Mouse (Mus musculus) liver, embryonic 16.5 days (tissue): ENCODE measurements around the gene Rcc1l. TPM values are rescaled to one million over a fixed set of nuclear protein-coding genes. Genes with fewer than 3 reads are reported as not detected.

Experiments
- ATAC-seq: fragments of 200-750 bp; cut with Nextera tagmentation; 2 replicates; pipeline ENCODE4 v1.8.0; 2017; ENCODE audit warnings: low read depth, mild to moderate bottlenecking, moderate number of reproducible peaks, moderate library complexity
- H3K27ac ChIP-seq: fragments of 300-500 bp; sonication (generic); 2 replicates; pipeline ENCODE4 v1.5.1; 2014; ENCODE audit warnings: mild to moderate bottlenecking, low read length
- H3K27me3 ChIP-seq: fragments of 300-500 bp; sonication (generic); 2 replicates; pipeline ENCODE4 v1.6.1; 2014; ENCODE audit warnings: low read depth, low read length, mixed read lengths; ENCODE audit not compliant: control insufficient read depth, insufficient read depth
- H3K36me3 ChIP-seq: fragments of 300-500 bp; sonication (generic); 2 replicates; pipeline ENCODE4 v1.6.1; 2014; ENCODE audit warnings: mild to moderate bottlenecking; ENCODE audit not compliant: control insufficient read depth, insufficient read depth
- H3K4me1 ChIP-seq: fragments of 300-500 bp; sonication (generic); 2 replicates; pipeline ENCODE4 v1.6.1; 2014; ENCODE audit warnings: low read depth, low read length, mixed read lengths; ENCODE audit not compliant: control insufficient read depth
- H3K4me2 ChIP-seq: fragments of 300-500 bp; sonication (generic); 2 replicates; pipeline ENCODE4 v1.6.1; 2014; ENCODE audit warnings: low read depth, low read length, mixed read lengths
- H3K4me3 ChIP-seq: fragments of 300-500 bp; sonication (generic); 2 replicates; pipeline ENCODE4 v1.5.1; 2014; ENCODE audit warnings: low read depth, mild to moderate bottlenecking, low read length
- H3K9ac ChIP-seq: fragments of 300-500 bp; sonication (generic); 2 replicates; pipeline ENCODE4 v1.6.1; 2014; ENCODE audit warnings: low read depth, low read length
- H3K9me3 ChIP-seq: fragments of 300-500 bp; sonication (generic); replicated peaks from 2 replicates; pipeline ENCODE4 v1.6.1; 2016; ENCODE audit warnings: low read length; ENCODE audit not compliant: control insufficient read depth
- WGBS: fragments of 180-500 bp; shearing (Covaris S2); extraction: QIAGEN DNeasy Blood & Tissue Kit; methylation state at CpG from one replicate; pipeline ENCODE4 v1.1.7; 2014; ENCODE audit not compliant: insufficient replicate concordance; 5-methylcytosine and 5-hydroxymethylcytosine counted together
- polyA plus RNA-seq: library from polyadenylated mRNA; unstranded; fragments of >200 nt; fragmentation: Nextera tagmentation; extraction: Ambion mirVana; gene quantifications from 2 replicates; pipeline ENCODE4 v1.2.1, GENCODE M21; 2015

Rcc1l gene
- polyA plus RNA-seq, 1 experiment from 2014 or later = 10.0 TPM

DNA sequence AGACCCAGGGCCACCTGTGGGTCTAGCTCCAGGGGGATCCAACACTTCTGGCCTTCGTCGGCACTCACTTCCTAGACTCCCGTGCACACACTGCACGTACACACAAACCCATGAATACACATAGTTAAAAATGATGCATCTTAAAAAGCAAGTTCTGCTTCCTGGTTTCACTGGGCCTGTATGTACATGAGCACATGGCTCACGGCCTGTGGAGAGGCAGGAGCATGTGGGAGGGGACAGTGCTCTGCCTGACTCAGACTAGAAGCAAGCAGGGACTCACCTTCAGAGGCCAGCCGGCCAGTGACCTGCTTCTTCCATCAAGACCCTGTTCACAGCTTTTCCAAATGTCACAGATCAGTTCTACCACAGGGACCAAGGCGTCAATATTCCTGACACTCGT is 17.1 kb upstream of the Rcc1l start:
- WGBS = 72% methylated on average over 8 of the region's 8 CpGs
- no peaks in the 10 kb centered on the region for H3K9me3 ChIP-seq
- no peaks in the 10 kb centered on the region for H3K27me3 ChIP-seq
- H3K4me3 ChIP-seq = no peak overlapping the region
- H3K9ac ChIP-seq = no peak overlapping the region
- H3K4me2 ChIP-seq = no peak overlapping the region
- no peak overlapping the region for H3K27ac ChIP-seq
- ATAC-seq = no peak
- H3K4me1 ChIP-seq = no peaks in the 10 kb centered on the region
- H3K36me3 ChIP-seq = no peaks in the 10 kb centered on the region

DNA sequence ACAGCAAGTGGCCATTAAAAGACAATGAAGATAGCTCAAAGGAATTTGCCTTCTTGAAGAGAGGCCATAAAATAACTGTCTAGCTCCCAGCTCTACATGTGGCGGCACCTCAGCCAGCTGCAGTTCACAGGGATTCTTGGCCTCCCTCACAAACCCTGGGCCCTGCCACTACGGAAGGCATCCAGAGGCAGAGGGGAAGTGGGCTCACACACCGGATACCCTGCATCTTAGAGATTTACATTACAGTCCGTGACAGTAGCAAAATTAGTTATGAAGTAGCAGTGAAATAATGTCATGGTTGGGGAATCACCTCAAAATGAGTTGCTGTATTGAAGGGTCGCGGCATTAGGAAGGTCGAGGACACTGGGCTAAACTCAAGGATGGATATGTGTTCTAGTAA is 12.0 kb upstream of the Rcc1l start:
- Histone ChIP-seq H3K9ac (no peak overlapping the region), H3K36me3 (no peaks in the 10 kb centered on the region), H3K27me3 (no peaks in the 10 kb centered on the region), H3K4me3 (no peak overlapping the region), H3K27ac (no peak overlapping the region), H3K9me3 (no peaks in the 10 kb centered on the region), H3K4me2 (no peak overlapping the region), H3K4me1 (peaks cover 6% of the 10 kb centered on the region)
- no peak for ATAC-seq
- WGBS = 31% methylated on average over 7 of the region's 7 CpGs

GRCm38 (mm10) chr5:134186961-134187731 is 10.6 kb upstream of the Rcc1l start:
- peaks cover 20% of the 10 kb centered on the region for H3K4me1 ChIP-seq
- no peak overlapping the region for H3K27ac ChIP-seq
- no peak for ATAC-seq
- no peaks in the 10 kb centered on the region for H3K9me3 ChIP-seq
- 64% methylated on average over 4 of the region's 4 CpGs for WGBS
- no peak overlapping the region for H3K9ac ChIP-seq
- no peak overlapping the region for H3K4me3 ChIP-seq
- H3K36me3 ChIP-seq = no peaks in the 10 kb centered on the region
- no peaks in the 10 kb centered on the region for H3K27me3 ChIP-seq
- H3K4me2 ChIP-seq = no peak overlapping the region

DNA sequence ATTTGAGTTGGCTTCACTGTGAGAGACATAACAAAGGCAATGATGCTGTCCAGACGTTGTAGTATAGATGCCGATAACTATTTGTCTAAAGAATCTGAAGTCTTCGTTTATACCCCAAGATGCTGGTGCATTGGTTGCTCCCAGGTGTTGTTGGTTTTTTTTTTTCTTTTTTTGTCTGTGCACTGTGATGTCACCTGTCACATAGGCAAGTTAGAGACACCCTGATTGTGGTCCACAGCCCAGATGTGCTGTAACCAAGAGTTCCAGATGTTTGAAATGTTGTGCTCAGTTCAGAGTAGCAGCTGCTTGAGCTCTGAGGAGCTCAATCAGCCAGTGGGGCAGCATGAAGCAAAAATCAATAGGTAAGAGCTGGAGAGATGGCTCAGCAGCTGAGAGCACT is 9.5 kb upstream of the Rcc1l start:
- no peak overlapping the region for H3K4me2 ChIP-seq
- no peaks in the 10 kb centered on the region for H3K9me3 ChIP-seq
- H3K27me3 ChIP-seq = no peaks in the 10 kb centered on the region
- no peak overlapping the region for H3K4me3 ChIP-seq
- no peak overlapping the region for H3K9ac ChIP-seq
- WGBS = 86% methylated on average over 3 of the region's 3 CpGs
- H3K27ac ChIP-seq = no peak overlapping the region
- peaks cover 22% of the 10 kb centered on the region for H3K4me1 ChIP-seq
- no peak for ATAC-seq
- H3K36me3 ChIP-seq = no peaks in the 10 kb centered on the region

DNA sequence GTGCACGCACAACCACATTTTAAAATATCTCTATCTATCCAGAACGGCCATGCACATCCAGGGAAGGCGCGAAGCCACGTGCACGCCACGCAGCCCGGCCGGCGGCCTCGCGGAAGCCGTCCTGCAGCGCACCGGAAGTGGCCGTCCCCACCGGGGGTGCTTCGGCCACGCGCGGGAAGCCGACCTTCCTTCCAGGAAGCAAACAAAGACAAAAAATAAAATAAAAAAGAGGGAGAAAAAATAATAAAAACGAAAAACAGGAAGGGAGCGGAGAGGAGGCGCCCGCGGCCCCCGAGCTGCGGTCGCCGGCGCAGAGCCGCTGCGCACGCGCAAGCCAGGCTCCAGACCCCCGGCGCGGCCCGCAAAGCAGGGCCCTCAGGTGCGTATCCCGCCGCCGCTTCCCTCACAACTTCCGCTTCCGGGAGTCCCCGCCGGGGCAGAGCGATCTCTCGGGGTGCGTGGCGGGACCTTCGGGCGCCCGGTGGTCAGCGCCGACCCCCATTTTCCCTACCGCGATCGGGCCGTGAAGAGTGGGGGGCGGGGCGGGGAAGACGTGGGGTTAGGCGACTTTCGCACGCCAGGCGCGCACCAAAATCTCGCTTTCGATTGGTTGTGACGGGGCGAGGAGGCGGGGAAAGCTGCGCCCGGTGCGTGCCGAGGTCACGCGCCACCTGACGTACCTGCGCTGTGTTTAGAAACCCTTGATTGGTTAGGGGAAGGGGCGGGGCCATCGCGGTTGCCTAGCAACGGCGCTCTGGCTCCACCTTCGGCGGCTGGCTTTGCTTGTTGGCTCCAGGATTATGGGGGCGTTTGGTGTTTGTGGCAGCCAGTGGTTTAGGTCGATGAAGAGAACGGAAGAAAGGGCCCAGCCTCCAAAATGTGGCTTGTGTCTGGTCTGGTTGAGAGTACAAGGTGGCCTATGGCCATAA is 7.6 kb upstream of the Rcc1l start, which contains the start of gene Gtf2ird2:
Gene Gtf2ird2 (plus strand): TSS at position 140 of the 929 bp plus-strand sequence.
- WGBS = under 1% methylated on average over 91 of the region's 92 CpGs
- H3K9ac ChIP-seq = peak within 1 kb of the TSS; percentile 83
- H3K4me2 ChIP-seq = peak within 1 kb of the TSS; percentile 98
- peak within 1 kb of the TSS; percentile 88 for H3K27ac ChIP-seq
- H3K9me3 ChIP-seq = no peaks in the 10 kb centered on the region
- H3K27me3 ChIP-seq = no peaks in the 10 kb centered on the region
- peak within 1 kb of the TSS; percentile 90 for H3K4me3 ChIP-seq
- H3K4me1 ChIP-seq = peaks cover 22% of the 10 kb centered on the region
- H3K36me3 ChIP-seq = no peaks in the 10 kb centered on the region
- peak; percentile 96 for ATAC-seq

DNA sequence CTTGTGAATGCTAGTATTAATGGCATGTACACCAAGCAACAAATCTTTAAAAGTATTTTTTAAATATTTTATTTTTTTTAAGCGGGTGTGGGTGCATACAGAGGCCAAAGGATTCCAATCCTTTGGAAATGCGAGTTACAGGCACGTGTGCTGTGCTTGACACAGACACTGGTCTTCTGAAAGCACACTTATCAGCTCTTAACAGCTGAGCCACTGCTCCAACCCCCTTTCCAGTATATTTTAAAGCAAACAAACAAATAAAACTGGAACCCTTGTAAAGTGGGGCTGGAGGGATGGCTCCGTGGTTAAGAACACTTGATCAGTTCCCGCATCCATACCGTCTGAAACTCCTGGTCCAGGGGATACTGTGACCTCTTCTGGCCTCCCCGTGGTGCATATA is 6.6 kb upstream of the Rcc1l start:
- H3K4me1 ChIP-seq = peaks cover 27% of the 10 kb centered on the region
- H3K27ac ChIP-seq = peak overlapping the region; percentile 88
- H3K9me3 ChIP-seq = no peaks in the 10 kb centered on the region
- peak overlapping the region; percentile 83 for H3K9ac ChIP-seq
- no peak for ATAC-seq
- H3K4me2 ChIP-seq = peak overlapping the region; percentile 98
- no peaks in the 10 kb centered on the region for H3K36me3 ChIP-seq
- H3K4me3 ChIP-seq = peak overlapping the region; percentile 90
- no peaks in the 10 kb centered on the region for H3K27me3 ChIP-seq
- WGBS = 26% methylated on average over 7 of the region's 7 CpGs

GRCm38 (mm10) chr5:134182735-134183134 is 6.2 kb upstream of the Rcc1l start:
- Histone ChIP-seq H3K27me3 (no peaks in the 10 kb centered on the region), H3K36me3 (no peaks in the 10 kb centered on the region), H3K4me3 (no peak overlapping the region), H3K4me1 (peaks cover 29% of the 10 kb centered on the region), H3K27ac (peak overlapping the region; percentile 88; the same call in 1 of the 2 replicates), H3K9ac (no peak overlapping the region), H3K4me2 (peak overlapping the region; percentile 98), H3K9me3 (no peaks in the 10 kb centered on the region)
- no peak for ATAC-seq
- 48% methylated on average over 4 of the region's 4 CpGs for WGBS

GRCm38 (mm10) chr5:134182172-134182571 is 5.6 kb upstream of the Rcc1l start:
- no peak overlapping the region for H3K4me2 ChIP-seq
- H3K27me3 ChIP-seq = no peaks in the 10 kb centered on the region
- peaks cover 29% of the 10 kb centered on the region for H3K4me1 ChIP-seq
- H3K9me3 ChIP-seq = no peaks in the 10 kb centered on the region
- WGBS = 50% methylated on average over 3 of the region's 3 CpGs
- no peak for ATAC-seq
- no peaks in the 10 kb centered on the region for H3K36me3 ChIP-seq
- no peak overlapping the region for H3K9ac ChIP-seq
- H3K27ac ChIP-seq = 0 out of 2 replicates have a peak overlapping the region, but pooled peaks have one; percentile 14
- H3K4me3 ChIP-seq = no peak overlapping the region

DNA sequence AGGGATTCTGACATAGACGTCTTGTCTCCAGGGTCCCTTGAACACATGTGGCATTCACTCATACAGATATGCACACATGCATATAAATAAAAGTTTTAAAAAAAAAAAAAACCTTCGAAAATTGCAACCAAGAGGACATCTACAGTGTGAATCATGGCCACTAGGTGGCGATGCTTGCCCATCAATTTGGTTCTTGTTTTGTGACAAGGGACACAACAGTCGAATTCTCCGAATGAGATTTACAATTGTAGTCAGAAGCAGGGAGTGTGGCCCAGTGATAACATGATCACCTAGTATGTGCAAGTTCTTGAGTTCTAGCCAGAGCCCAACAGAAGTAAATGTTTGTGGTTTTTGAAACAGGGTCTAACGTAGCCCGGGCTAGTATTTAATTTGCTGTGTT is 3.3 kb upstream of the Rcc1l start:
- H3K9me3 ChIP-seq = no peaks in the 10 kb centered on the region
- peaks cover 44% of the 10 kb centered on the region for H3K4me1 ChIP-seq
- H3K27ac ChIP-seq = no peak overlapping the region
- 9% methylated on average over 7 of the region's 7 CpGs for WGBS
- no peak overlapping the region for H3K4me3 ChIP-seq
- H3K4me2 ChIP-seq = no peak overlapping the region
- ATAC-seq = no peak
- no peak overlapping the region for H3K9ac ChIP-seq
- H3K36me3 ChIP-seq = no peaks in the 10 kb centered on the region
- H3K27me3 ChIP-seq = no peaks in the 10 kb centered on the region
